Mouse (Mus musculus) right cerebral cortex, postnatal 36 days (tissue): ENCODE data around the gene Smyd2.
A peak's percentile ranks its signal among the peaks of the same experiment; 100 is the strongest.

Source experiments
- DNase-seq, 2 experiments: peaks; one replicate each; pipeline ENCODE4 v3.0.0; 2022; ENCODE audit warnings: low spot score in 2 of 2, mixed read lengths in 1 of 2

Smyd2 gene

GRCm38 (mm10) chr1:189917126-189917500 is 5.0 kb downstream of the Smyd2 start:
- no peak for DNase-seq

DNA sequence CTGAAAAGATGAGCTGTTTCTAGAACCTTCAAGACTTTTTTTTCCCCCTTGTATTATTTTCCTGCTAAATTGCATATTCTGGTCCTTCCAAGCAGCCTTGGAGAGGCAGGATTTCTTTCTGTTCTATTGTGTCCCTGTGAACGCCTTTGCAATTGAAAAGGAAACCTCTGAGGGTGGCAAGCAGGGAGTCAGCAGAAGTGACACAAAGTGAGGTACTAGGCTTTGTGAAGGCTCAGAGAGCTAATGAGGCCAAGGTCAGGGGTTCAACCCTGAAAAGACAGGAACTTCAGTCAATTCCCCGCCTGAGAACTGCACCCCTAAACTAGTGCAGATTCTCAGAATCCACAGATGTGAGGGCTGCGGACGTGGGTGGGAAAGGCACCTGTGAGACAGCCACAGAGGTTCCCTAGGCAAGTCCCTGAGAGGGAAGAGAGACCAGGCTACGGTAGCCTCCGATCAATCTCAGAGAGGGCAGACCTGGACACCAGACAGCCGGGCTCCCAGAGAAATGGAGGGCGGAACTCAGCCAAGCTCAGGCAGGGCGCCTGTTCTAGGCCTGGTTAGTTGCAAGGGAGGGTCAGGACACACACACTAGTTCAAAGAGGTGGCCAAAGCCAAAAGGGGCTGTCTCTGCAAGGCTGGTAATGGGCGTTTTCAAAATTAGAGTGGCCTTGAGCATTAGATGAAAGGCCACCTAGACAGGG is 5.6 kb downstream of the Smyd2 start:
- no peak for DNase-seq

- DNase-seq: no peak
Observed at GRCm38 (mm10) chr1:189913093-189913760, 8.9 kb downstream of the Smyd2 start.

- DNase-seq: no peak
Observed at GRCm38 (mm10) chr1:189910685-189911345, 11.3 kb downstream of the Smyd2 start.

- DNase-seq: no peak
Observed at GRCm38 (mm10) chr1:189903169-189903568, 19.0 kb downstream of the Smyd2 start.

DNA sequence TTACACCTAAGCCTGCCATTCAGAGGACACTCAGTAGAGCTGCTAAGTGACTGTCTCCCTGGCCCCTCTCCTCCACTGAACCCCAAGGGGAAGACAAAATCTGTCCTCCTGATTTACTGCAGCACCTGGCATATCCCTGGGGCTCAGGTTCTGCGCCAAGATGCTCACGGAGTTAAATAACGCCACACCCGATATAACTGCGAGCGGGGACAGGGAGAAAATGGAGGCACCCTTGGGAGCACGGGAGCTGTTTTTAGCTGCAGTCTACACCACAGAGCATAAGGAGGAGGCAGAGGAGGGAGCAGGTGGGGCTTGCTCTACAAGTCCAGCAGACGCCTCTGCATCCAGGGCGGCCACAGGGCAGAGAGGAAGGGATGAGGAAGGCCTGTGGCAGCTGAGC is 19.8 kb downstream of the Smyd2 start:
- DNase-seq: no peak

- no peak for DNase-seq
Observed at GRCm38 (mm10) chr1:189899526-189899925, 22.6 kb downstream of the Smyd2 start.

GRCm38 (mm10) chr1:189898708-189899107 is 23.5 kb downstream of the Smyd2 start:
- DNase-seq: no peak

DNA sequence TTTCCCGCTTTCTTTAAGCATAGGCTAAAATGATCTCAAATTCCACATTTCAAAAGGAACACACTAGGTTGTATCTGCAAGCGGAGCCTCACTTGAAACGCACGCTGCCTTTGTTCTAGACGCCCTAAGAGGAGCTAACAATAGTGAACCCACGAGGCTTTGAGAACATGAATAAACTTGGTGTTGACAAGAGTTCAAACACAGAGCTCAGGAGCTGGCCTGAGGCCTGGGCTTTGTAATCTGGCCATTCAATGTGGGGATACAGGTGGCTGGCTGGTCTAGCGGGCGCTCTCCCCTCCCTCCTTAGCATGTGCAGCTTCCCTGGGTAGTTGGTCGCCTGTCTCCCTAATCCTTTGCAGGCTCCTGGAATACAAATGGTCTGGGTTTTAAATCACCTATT is 24.3 kb downstream of the Smyd2 start:
- no peak for DNase-seq

- peak in 1 of 2 experiments; percentile 30 for DNase-seq
Observed at GRCm38 (mm10) chr1:189894191-189894590, 28.0 kb downstream of the Smyd2 start.

GRCm38 (mm10) chr1:189888749-189889148 is 33.4 kb downstream of the Smyd2 start:
- no peak for DNase-seq

DNA sequence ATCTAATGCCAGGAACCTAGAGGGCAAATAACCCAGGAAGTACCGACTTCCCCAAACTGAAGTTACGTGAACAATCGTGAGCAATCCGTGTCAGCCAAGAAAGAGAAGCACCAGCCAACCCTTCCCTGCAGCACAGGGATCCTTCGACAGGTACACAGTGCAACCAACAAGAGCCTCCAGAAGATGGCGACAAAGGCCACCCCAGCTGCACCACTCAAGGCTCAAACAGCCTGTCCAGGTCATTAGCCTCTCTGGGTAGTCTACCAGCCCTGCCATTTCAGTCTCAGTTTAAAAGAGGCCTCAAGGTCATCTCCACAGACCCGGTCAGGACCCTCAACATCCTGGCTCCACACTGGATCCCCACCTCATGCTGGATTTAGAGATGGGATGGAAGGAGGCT is 34.6 kb downstream of the Smyd2 start:
- peak in 1 of 2 experiments; percentile 23 for DNase-seq

- DNase-seq: no peak
Observed at GRCm38 (mm10) chr1:189885975-189886374, 36.2 kb downstream of the Smyd2 start.

DNA sequence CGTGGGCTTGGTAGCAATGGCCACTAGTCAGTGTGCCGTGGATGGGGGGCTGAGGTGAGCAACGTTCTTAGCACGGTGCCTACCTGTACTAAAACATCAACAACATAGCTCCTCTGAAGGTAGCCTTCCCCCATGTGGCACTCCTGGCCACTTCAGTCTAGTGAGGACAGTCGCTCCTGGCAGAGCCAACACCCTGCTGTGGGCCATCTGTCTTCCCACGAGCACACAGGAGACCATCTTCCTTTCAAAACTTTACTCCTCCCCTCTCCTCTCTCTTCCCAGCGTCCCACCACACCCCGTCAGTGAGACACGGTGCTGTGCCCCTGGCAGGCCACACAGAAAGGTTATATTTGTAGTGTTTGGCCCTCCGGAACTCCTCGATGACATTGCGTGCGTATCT is 37.2 kb downstream of the Smyd2 start:
- DNase-seq: no peak

DNA sequence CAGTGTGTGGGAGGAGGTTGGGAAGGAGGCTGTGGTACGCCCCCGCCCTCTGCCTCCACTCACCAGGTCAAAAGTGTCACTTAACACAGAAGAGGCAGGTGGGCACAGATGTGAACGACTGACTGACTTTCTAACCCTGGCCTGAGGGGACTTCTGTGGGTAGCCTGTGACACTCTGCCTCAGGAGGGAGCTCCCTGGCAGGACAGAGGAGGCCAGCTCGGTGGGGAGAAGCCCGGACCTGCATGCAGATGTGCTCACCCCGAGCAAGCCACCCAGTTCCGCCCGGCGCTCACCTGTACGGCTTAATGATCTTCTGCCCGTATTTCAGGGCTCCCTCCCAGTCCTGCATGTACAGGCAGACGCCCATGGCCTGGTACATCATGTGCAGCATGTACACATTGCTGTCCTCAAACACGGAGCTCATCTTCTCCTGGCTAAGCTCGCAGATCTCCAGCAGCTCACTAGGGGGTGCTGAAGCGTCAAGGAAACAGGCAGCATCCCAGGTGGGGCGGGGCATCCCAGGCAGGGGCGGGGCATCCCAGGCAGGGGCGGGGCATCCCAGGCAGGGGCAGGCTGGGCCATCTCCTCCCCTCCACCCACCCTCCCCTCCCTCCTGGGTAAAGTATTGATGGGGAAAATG is 38.5 kb downstream of the Smyd2 start:
- peak in 1 of 2 experiments; percentile 45 for DNase-seq

DNA sequence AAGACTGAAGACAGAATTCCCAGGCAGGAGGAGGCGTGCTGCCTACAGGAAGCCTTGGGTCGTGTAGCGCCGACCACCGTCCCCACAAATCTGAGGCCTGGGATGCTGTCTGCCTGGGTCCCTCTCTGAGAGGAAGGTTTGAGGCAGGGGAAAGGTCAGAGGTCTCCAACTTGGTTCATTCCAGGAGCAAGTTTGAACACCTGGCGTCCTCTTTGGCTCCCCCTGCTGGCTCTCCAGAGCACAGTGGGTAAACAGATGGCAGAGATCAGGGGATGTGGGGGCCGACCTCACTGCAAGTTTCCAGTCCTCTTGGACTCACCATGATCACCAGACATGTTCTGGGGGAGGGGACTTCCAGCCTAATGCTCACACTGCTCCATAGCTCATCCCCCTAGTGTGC is 39.3 kb downstream of the Smyd2 start:
- DNase-seq: no peak

DNA sequence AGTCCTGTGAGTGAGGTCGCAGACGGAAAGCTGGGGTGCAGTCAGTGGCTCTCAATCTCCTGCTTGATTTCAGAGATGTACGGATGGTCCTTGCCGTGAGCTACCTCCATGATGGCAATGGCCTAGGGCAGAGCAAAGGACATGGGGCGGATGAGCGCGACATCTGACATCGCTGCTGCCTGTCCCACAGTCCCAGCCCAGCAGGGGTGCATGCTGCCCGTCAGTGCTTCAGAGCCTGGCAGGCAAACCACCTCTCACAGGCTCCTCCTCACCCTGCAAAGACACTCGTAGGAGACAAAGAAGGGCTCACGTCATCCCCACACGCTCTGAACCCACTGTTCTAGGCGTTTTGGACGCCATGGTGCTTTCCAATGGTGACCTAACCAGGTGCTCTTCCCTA is 41.4 kb downstream of the Smyd2 start:
- no peak for DNase-seq

GRCm38 (mm10) chr1:189879965-189880364 is 42.2 kb downstream of the Smyd2 start:
- no peak for DNase-seq

GRCm38 (mm10) chr1:189879212-189879611 is 43.0 kb downstream of the Smyd2 start:
- DNase-seq: no peak

DNA sequence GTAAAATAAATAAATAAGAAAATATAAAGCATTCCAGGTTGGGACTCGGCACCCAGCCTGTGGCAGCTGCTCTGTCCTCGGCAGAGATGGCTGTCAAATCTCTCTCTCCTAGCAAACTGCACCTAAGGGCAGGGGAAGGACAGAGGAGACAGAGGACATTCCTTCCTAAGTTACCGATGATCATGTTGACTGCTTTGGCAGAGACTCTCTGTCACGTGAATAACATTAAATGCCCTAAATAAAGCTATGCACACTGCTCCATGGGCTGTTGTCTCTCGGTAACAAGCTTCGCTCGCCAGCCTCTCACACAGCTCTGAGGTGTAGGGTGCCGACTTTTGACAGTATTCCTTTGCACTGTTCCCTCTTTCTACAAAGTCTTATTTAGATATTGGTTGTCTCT is 46.0 kb downstream of the Smyd2 start:
- DNase-seq: no peak

DNA sequence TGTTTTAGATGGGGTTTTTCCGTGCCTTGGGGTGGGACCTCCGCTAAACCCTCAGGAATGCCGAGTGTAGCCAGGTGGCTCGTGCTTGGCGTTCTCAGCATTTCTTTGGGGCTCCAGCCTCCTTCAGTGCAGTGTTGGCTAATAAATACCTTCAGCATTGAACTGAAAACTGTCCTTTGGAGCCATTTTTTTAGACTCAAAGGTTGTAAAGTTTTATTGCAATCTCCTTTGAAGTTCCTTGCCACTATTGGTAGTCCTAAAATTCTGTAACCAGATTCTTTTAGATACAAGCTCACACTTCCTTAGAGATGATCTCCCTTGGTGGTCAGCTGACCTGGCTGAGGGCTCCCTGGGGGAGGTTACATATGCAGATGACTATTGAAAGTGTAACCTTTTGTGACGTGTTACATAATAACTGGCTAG is 46.7 kb downstream of the Smyd2 start:
- DNase-seq: no peak

- no peak for DNase-seq
Observed at GRCm38 (mm10) chr1:189873591-189873990, 48.6 kb downstream of the Smyd2 start.
